Mouse (Mus musculus) left cerebral cortex, postnatal 14 days (tissue): ENCODE measurements around the gene Slc38a8. TPM values are rescaled to one million over a fixed set of nuclear protein-coding genes. Genes with fewer than 3 reads are reported as not detected.

Experiments
- DNase-seq, 2 experiments: peaks; one replicate each; pipeline ENCODE4 v3.0.0; 2021 to 2022; ENCODE audit warnings: low spot score in 2 of 2, mixed read lengths in 1 of 2
- intact Hi-C: fragments of 180-260 bp; cut with DNase I; formaldehyde crosslinking; loops from one replicate; pipeline ENCODE4 v1.15.1; 2025
- long read RNA-seq, 2 experiments: library from polyadenylated mRNA; stranded (forward); transcript quantifications; one replicate each; pipeline ENCODE4 v2.0.0; 2021
- total RNA-seq, 2 experiments: library from RNA; stranded (reverse); gene quantifications; 2 replicates each; pipeline ENCODE4 v1.2.3; 2021

The Slc38a8 gene
- total RNA-seq = under 1 TPM; 0.17 to 0.22 TPM
- long read RNA-seq, experiment 1, partial matches to known transcripts = 3 of 3 reads
- long read RNA-seq, experiment 1, other reads (novel, unspliced or antisense) = 0 of 3 reads
- long read RNA-seq, experiment 2 = 0 reads

DNA sequence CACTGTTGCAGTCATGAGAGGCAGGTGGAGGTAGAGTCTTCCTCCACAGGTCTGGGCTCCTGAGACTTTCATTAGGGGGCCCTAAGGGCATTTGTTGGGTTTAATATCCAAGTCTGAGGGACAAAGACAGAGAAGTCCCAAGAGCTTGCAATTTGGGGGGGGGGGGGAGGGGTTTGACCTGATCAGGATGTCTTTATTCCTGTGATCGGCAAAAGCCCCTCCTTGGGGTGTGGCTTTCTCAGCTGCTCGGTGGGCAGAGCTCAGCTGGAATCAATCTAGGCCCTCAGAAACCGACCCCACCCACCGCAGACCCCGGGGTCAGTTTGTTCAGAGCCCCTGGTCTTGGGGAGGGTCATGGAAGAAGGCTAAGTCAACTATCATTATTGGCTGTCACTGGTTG, at the start of gene Slc38a8:
TSS of gene Slc38a8 (minus strand) at position 101 of the 400 bp plus-strand sequence.
- DNase-seq = no peak
- intact Hi-C loops = no loop called here

DNA sequence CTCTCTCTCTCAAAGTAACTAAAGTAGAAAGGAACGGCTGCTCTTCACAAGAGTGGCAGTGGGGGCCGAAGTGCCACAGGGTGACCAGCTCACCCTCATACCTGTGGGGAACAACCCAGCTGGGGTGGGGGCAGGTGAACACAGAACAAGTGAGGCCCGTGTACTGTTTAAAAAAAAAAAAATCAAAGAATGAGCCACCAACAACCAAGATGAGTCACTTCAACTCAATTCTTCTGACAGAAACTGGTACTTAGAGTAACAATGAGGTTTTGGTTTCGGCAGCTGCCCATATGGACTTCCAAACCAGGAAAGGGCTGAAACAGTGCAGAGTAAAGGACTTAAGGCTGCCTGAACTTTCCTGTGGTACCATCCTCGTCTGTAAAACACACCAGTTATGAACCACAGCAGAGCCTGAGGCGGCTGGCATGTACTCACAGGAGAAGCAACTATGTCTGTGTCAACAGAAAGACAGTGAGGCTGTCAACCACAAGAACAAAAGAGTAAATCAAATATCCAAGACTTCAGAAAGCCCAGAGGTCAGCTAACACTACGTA, 47.1 kb upstream of the Slc38a8 start:
- intact Hi-C loops = no loop called here
- DNase-seq = no peak

DNA sequence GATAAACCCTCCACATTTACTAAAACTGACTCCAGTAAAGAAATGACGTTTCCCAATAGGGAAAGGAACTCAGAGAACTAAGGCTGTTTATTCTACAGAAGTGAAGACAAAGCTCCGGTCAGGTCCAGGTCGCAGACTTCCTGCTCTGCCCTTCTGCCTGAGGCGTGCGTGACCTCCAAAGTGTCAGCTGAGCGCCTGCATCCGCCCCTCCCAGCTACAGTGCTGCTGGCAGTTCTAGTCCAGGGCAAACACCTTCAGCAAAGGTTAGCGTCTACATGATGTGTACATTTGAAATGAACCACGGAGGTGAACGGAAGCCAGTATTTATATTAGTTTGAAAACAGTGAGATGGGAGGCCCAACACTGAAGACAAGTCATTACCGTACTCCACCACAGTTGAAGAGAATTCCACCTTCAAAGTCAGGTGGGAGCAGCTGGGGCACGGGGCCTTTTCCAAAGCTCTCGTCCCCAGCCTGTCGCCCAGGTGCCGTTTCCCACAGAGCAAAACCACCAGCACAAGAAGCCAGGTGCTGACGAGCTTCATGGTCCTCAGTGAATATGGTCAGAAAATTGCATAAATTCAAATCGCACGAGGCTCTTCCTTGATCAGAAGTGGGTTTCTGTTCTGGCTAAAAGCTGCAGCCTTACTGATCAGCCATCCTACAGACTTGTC, 45.7 kb upstream of the Slc38a8 start:
- intact Hi-C loops = no loop called here
- DNase-seq = no peak

DNA sequence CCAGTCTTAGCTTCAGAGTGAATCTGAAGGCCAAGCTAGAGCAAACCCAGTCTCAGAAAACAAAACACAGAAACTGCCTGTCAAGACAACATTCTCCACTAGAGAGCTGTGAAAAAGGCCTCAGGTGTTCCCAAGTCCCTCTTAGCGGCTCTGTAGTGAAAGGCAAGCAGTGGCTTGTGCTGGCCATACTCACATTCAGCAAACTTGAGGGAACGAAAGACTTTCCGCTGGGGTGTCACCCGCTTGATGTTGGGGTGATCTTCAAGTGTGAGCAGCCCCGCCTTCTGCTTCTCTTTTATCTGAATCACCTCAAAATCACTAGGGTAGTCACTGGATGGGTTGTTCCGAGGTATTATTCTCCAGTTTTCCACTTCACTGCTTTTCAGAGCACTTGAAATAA, 44.3 kb upstream of the Slc38a8 start:
- no peak for DNase-seq
- intact Hi-C loops = no loop called here

DNA sequence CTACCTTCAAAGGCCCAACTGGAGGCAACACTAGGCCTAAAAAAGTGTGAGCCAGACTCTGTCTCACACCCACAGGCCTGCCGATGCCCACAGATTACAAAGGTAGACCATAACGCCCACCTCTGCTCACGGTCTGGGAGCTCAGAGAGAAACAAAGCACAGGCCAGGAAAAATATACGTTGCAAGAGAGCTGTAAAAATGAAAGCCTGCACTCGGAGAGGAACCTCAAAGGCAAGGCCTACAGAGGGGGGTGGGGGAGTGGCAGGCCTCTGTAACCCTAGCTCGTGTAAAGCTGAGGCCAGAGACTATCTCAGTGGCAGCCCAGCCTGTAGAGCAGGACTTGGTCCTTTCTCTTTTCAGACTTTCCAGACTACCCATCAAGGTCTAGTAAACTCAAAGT, 43.7 kb upstream of the Slc38a8 start:
- no peak for DNase-seq
- intact Hi-C loops = no loop called here

DNA sequence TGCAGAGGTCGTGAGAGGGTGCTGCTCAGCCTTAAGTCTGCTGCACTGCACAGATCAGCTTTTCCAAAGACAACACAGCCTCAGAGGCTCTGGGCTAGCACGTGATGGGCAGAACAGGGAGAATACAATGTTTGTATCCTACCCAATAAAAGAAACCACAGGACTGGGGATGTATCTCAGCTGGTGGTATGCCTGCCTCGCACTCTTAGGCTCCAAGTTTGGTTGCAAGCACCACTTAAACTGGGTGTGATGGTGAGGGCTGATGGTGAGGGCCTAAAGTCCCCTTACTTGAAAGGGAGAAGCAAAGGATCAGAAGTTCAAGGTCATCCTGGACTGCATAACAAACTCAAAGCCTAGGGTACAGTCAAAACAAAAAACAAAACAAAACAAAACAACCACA, 43.1 kb upstream of the Slc38a8 start:
- DNase-seq = no peak
- intact Hi-C loops = no loop called here

DNA sequence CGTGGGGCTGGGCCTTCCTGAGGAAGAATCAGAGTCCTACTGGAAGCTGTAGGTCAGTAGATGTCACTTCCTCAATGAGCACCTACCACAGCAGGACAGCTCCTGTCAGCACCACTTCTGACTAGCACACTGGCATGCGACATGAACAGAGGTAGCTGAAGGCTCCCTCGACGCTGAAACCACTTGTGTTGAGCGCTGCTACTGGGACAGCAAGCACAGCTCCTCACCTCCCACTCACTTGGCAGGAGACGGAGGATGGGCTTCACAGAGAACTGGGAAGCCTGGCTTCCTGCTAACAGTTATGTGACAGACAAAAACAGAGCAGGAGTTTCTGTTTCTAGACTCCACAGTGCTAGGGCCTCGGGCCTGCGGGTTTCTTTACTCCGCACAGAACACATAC, 30.5 kb upstream of the Slc38a8 start:
- intact Hi-C loops = no loop called here
- peak; percentile 71 to 77 for DNase-seq

DNA sequence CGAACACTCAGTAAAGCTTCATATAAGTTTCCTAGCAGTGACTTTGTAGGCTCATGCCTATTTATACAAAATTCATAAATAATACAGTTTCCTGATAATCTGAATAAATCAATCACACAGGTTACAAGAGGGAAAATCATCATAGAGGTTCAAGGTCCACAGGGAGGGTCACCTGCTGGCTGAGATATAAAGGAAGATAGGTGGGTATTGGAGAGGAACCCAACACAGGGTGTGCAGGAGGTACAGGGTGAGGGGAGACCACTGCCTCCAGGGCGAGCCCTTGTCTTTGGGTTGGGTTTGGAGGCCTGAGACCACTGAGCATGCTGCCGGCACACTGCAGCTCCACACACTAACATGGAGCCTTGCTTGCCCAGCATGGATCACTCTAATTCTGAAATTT, 29.9 kb upstream of the Slc38a8 start:
- intact Hi-C loops = no loop called here
- no peak for DNase-seq

DNA sequence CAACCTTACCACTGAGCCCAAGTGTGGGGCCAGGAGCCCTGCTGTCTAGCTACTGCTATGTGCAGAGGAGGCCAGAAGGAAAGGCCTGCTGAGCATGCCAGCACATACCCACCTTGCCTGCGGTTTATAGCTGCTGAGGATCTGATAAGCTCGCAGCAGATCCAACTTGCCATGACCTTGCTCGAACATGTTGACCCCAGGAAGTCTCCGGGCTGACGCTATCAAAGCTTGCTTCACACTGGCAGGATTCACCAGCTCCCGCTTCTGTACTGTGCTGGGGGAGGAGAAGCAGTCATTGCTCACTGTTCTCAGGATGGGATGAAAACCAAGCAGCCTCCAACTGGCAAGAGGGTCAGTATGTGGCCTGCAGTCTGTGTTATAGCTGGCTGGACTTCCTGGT, 29.4 kb upstream of the Slc38a8 start:
- intact Hi-C loops = no loop called here
- no peak for DNase-seq

DNA sequence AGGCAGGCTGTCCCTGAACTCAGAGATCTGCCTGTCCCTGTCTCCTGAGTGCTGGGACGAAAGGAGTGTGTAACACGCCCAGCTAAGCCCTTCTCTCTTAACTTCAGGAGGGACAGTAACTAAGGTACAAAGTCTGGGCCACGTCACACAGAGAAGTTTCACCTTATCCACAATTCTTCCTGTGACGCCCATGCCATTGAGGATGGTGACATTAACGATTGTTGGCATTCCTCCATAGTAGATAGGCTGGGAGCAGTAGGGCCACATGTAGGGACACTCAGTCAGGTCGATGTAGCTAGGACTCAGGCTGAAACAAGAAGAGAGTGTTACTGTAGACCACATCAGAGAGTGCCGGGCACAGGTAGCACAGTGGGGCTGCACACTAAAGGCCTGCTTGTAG, 27.3 kb upstream of the Slc38a8 start:
- DNase-seq = no peak
- intact Hi-C loops = loop anchor here (10.0 kb wide), 1 partner anchor 84 kb away; the partner anchor contains the start of gene Necab2

DNA sequence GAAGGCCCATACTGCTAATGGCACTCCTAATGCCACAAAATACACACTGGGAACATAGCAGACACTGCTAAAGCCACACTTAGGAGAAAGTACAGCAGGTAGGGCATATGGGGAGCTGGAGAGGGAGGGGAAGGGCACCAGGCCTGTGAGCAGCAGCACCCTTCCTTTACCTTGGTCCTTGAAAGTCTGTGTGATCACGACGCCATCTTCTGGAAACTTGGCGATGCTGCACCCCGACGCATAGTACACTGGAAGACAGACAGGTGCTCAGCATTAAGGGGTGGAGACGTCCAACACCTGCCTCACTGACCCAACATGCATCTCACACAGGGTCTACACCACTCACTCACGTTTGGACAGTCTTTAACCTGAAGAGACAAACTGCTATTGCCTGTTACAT, 18.6 kb upstream of the Slc38a8 start:
- intact Hi-C loops = loop anchor here (10.0 kb wide), 1 partner anchor 75 kb away; the partner anchor contains the start of gene Necab2
- DNase-seq = no peak

DNA sequence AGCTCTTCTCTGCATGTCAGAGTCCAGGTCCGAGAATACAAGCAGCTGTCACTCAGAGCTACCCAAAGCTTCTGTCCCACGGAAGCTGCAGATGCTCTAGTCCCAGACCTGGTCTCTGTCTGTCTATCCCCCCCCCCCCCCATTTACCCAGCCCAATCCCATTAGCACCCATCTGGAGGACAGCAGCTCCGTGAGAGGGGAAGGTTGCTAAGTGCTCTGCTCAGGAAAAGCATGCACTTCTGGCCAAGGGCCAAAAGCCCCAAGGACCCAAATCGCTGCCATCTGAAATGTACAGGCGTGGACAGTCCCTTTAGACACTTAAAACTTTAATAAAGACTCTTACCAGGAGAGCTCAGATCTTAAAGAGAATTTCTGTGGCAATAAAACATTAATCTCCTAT, 15.2 kb upstream of the Slc38a8 start:
- intact Hi-C loops = no loop called here
- DNase-seq = no peak

DNA sequence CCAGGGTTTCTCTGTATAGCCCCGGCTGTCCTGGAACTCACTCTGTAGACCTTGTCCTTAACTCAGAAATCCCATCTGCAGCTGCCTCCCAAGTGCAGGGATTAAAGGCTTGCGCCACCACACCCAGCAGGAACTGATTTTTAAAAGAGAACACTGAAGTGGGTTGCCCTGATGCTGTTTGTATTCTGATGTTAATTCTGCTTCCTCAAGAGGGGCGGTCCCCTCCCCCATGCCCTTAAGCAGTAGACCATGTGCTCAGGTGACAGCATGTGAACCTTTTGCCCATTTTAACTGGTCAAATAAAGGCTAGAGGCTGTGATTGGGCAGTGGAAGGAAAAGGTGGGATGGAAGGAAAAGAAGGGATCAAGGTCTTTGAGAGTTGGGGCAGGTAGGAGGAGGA, 14.3 kb upstream of the Slc38a8 start:
- intact Hi-C loops = no loop called here
- DNase-seq = no peak

DNA sequence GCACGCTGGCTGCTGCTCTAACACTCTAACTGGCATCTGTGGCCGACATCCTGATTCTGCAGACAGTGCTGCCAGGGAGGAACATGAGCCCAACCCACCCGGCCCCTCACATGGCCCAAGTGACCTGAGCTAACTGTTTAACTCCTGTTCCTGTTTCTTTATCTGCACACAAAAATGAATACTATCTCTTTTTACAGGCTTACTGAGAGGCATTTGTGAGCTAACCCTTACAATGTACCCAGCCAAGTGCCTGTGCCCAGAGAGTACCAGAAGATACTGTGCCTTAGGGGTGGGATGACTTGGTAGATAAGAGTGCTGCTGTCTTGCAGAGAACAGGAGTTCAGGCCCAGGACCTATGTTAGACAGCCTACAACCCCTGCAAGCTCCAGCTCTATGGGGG, 13.4 kb upstream of the Slc38a8 start:
- no peak for DNase-seq
- intact Hi-C loops = no loop called here

DNA sequence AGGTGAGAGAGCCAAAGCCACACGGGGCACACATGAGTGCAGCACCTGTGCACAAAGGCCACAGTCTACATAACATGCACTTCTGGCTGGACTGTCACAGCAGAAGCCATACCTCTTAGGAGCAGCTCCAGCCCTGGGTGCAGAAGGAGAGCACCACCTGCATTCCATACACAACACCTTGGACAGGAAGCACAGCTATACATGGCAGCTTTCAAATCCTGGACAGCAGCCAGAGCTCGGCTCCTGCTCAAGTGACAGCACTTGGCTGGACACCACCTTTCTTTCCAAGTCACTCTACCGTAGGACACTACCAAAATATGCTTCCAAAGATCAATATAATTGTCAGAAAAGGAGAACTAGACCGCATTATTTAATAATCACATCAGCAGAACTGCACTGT, 11.9 kb upstream of the Slc38a8 start:
- intact Hi-C loops = no loop called here
- DNase-seq = no peak

DNA sequence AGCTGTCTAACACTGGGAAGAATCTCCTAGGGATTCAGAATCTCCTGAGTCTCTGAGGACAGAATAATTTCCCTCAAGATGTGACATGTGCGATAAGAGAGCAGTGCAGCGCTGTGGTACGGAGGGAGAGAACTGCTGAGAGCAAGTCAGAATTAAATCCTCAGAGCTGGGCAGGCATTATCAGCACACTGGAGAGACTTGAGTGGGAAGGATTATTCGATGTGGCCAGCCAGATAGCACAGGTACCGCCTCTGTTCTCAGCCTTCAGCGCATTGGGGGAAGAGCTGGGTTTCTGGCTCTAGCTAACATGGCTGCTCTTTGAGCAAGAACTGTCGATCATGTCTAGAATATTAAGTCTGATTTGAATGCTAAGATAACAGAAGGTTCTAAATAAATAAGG, 10.2 kb upstream of the Slc38a8 start:
- no peak for DNase-seq
- intact Hi-C loops = no loop called here

DNA sequence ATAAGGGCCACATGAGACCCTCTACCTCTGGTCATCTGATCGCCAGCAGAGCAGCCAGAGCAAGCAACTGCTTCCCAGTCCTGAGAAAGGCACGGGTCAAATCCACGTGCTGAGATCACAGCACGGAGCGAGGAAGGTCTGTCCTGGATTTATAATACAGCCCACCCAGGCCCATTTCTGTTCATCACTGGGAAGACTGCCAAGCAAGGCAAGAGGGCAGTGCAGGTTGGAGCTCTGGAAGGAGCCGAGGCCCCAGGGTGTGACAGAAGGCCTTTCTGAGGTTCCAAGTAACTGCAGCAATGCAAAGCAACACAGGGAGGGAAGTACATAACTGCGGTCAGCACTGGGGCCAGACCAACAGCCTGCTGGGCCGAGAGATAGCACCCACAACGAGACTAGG, 9.0 kb upstream of the Slc38a8 start:
- no peak for DNase-seq
- intact Hi-C loops = no loop called here

DNA sequence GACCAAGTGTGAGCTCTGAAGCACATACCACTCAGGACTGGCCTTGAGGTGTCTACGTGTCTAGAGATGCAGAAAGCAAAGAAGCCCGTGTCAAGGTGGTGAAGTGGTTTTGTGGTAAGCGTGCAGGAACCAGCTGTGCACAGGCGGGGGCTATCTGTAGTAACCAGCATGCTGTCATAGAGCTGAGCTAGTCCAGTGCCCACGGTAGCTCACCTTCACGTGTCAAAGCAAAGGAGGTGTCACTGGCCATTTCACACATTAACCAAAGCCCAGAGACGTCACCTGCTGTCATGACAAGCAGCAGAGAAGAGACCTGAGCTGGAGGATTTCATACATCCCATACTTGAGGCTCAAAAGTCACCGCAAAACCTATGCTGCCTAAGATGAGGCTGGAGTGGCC, 4.6 kb upstream of the Slc38a8 start:
- no peak for DNase-seq
- intact Hi-C loops = no loop called here

DNA sequence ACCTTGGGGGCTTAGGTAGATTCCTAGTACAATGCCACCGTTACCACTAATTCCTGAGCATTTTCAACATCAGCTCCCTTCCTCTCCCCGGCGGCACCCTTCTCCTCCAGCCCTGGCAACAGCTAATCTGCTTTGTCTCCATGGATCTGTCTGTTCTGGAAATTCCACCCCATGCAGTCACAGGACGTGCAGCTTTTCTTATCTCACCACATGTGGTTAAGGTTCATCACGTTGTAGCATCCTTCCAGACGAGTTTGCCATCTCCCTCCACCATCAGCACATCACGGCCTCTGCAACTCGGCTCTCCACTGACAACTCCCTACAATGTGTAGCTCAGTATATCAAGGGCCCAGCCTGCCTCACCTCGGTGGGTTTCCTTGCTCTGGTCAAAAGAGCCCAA, 4.0 kb upstream of the Slc38a8 start:
- intact Hi-C loops = no loop called here
- no peak for DNase-seq

DNA sequence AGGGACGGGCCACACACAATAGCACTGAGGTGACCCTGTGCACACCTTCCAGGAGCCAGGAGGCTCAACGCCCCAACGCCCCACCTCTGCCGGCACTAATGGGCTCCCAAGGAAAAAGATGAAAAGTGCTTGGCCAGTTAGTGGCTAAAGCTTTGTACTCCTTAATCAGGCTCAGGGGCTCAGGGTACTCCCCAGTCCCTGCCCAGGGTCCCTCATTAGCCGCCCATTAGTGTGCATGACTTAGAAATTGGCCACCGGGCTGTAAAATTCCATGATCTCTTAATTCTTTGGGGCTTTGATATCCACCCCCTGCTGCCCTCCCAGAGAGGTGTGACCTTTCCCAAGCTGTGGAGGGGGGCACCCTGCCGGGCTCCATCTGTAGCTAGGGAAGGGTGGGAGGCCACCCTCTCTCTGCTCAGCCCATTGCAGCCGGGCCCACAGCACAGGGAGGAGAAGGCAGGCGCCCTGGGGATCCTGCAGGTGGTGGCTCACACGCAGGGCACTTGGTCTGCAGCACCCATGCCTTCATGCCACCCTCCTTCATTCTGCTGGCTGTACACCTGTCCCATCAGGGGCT, 1.8 kb upstream of the Slc38a8 start:
- DNase-seq = no peak
- intact Hi-C loops = no loop called here

DNA sequence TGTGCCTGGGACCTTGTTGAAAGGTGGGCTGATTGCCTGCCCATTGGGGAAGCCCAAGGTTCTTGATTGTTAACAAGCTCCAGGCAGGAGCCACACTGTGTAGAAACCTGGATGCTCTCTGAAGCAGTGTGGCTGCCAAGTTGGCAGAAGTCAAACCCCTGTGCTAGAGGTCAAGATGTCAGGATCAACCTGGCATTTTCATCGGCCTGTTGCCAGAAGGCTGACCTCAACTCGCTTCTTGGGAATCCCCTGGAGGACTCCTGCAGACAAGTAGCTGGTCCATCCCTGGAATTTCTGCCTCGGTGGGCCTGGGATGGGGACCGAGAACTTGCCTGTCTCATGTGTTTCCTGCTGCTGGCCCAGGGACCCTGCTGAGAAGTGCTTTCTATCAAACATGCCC, 613 bp upstream of the Slc38a8 start:
- no peak for DNase-seq
- intact Hi-C loops = no loop called here
